Mouse (Mus musculus) skeletal muscle tissue, adult 2 months (tissue): Measurements from ENCODE around the gene Camkk1.

ENCODE experiments used
- DNase-seq: peaks from one replicate; pipeline ENCODE4 v3.0.0-alpha.2; 2012; ENCODE audit warnings: low read depth, low spot score

Camkk1 gene

GRCm38 (mm10) chr11:73018471-73019146, at the start of gene Camkk1:
Gene Camkk1 (plus strand): TSS chr11:73019008.
- DNase-seq = peak; percentile 84

GRCm38 (mm10) chr11:72974995-72975503, 43.8 kb upstream of the Camkk1 start:
- DNase-seq = no peak

- DNase-seq = no peak
These were observed 36.3 kb upstream of the Camkk1 start for GRCm38 (mm10) chr11:72982516-72982915.

GRCm38 (mm10) chr11:72983283-72983682, 35.5 kb upstream of the Camkk1 start:
- no peak for DNase-seq

- no peak for DNase-seq
These were observed 32.1 kb upstream of the Camkk1 start for GRCm38 (mm10) chr11:72986745-72987144.

- no peak for DNase-seq
These were observed 31.6 kb upstream of the Camkk1 start for GRCm38 (mm10) chr11:72987234-72987633.

GRCm38 (mm10) chr11:72987807-72988206, 31.0 kb upstream of the Camkk1 start:
- DNase-seq = no peak

GRCm38 (mm10) chr11:72989044-72989443, 29.8 kb upstream of the Camkk1 start:
- DNase-seq = no peak

GRCm38 (mm10) chr11:72990688-72991087, 28.1 kb upstream of the Camkk1 start:
- no peak for DNase-seq

- no peak for DNase-seq
These were observed 26.8 kb upstream of the Camkk1 start for GRCm38 (mm10) chr11:72991961-72992360.

GRCm38 (mm10) chr11:72996346-72996745, 22.5 kb upstream of the Camkk1 start:
- DNase-seq = no peak

GRCm38 (mm10) chr11:72996781-72997180, 22.0 kb upstream of the Camkk1 start:
- no peak for DNase-seq

- no peak for DNase-seq
These were observed 21.1 kb upstream of the Camkk1 start for GRCm38 (mm10) chr11:72997529-72998326.

GRCm38 (mm10) chr11:72998771-72999170, 20.0 kb upstream of the Camkk1 start, which contains the start of gene P2rx1:
Gene P2rx1 (plus strand): TSS chr11:72999103.
- DNase-seq = no peak

GRCm38 (mm10) chr11:73001029-73001428, 17.8 kb upstream of the Camkk1 start:
- DNase-seq = peak; percentile 62

- peak; percentile 66 for DNase-seq
These were observed 12.4 kb upstream of the Camkk1 start for GRCm38 (mm10) chr11:73006377-73006776.

- DNase-seq = no peak
These were observed 11.7 kb upstream of the Camkk1 start for GRCm38 (mm10) chr11:73007113-73007512.

- DNase-seq = no peak
These were observed 10.9 kb upstream of the Camkk1 start for GRCm38 (mm10) chr11:73007698-73008481.

GRCm38 (mm10) chr11:73008826-73009225, 10.0 kb upstream of the Camkk1 start:
- no peak for DNase-seq

GRCm38 (mm10) chr11:73009531-73010274, 9.1 kb upstream of the Camkk1 start:
- no peak for DNase-seq

- no peak for DNase-seq
These were observed 4.8 kb upstream of the Camkk1 start for GRCm38 (mm10) chr11:73013981-73014380.
